Mouse (Mus musculus): ENCODE measurements around the gene B3galt4.
"Not testable (repeated sequence)": the region's sequence is repeated elsewhere in the genome, so short reads cannot be mapped to it uniquely, and the experiment has no call there.

The B3galt4 gene

GRCm38 (mm10) chr17:33951021-33951946, at the start of gene B3galt4:
B3galt4 (minus strand) TSS chr17:33951488.
- peak; percentile 93 for DNase-seq (ENCODE audit: extremely low spot score)

GRCm38 (mm10) chr17:34000796-34001195, 49.5 kb upstream of the B3galt4 start:
- not testable (repeated sequence) for DNase-seq (ENCODE audit: extremely low spot score)

- DNase-seq (ENCODE audit: extremely low spot score), result peak; percentile 68
Observed at GRCm38 (mm10) chr17:34000150-34000537, 48.9 kb upstream of the B3galt4 start, which contains the start of gene H2-K1. H2-K1 (minus strand) TSS chr17:34000347.

- DNase-seq (ENCODE audit: extremely low spot score), result no peak
Observed at GRCm38 (mm10) chr17:33999341-34000149, 48.3 kb upstream of the B3galt4 start.

- not testable (repeated sequence) for DNase-seq (ENCODE audit: extremely low spot score)
Observed at GRCm38 (mm10) chr17:33998697-33999096, 47.4 kb upstream of the B3galt4 start.

GRCm38 (mm10) chr17:33997025-33997424, 45.7 kb upstream of the B3galt4 start:
- DNase-seq (ENCODE audit: extremely low spot score), result not testable (repeated sequence)

GRCm38 (mm10) chr17:33995651-33996050, 44.4 kb upstream of the B3galt4 start:
- DNase-seq (ENCODE audit: extremely low spot score), result no peak

GRCm38 (mm10) chr17:33994959-33995358, 43.7 kb upstream of the B3galt4 start:
- no peak for DNase-seq (ENCODE audit: extremely low spot score)

GRCm38 (mm10) chr17:33991788-33992664, 40.7 kb upstream of the B3galt4 start:
- DNase-seq (ENCODE audit: extremely low spot score), result peak; percentile 72

- DNase-seq (ENCODE audit: extremely low spot score), result peak; percentile 62
Observed at GRCm38 (mm10) chr17:33982136-33982535, 30.8 kb upstream of the B3galt4 start.

GRCm38 (mm10) chr17:33981192-33981909, 30.1 kb upstream of the B3galt4 start:
- DNase-seq (ENCODE audit: extremely low spot score), result peak; percentile 92

- no peak for DNase-seq (ENCODE audit: extremely low spot score)
Observed at GRCm38 (mm10) chr17:33980181-33981035, 29.1 kb upstream of the B3galt4 start.

GRCm38 (mm10) chr17:33979512-33980050, 28.3 kb upstream of the B3galt4 start:
- DNase-seq (ENCODE audit: extremely low spot score), result no peak

GRCm38 (mm10) chr17:33978631-33979031, 27.3 kb upstream of the B3galt4 start:
- DNase-seq (ENCODE audit: extremely low spot score), result peak; percentile 48

GRCm38 (mm10) chr17:33977861-33978557, 26.7 kb upstream of the B3galt4 start:
- no peak for DNase-seq (ENCODE audit: extremely low spot score)

GRCm38 (mm10) chr17:33973572-33973971, 22.3 kb upstream of the B3galt4 start:
- DNase-seq (ENCODE audit: extremely low spot score), result no peak

GRCm38 (mm10) chr17:33972691-33973090, 21.4 kb upstream of the B3galt4 start:
- DNase-seq (ENCODE audit: extremely low spot score), result no peak

GRCm38 (mm10) chr17:33969394-33969793, 18.1 kb upstream of the B3galt4 start:
- DNase-seq (ENCODE audit: extremely low spot score), result no peak

GRCm38 (mm10) chr17:33968927-33969326, 17.6 kb upstream of the B3galt4 start:
- DNase-seq (ENCODE audit: extremely low spot score), result no peak
